Mouse (Mus musculus): ENCODE measurements at regions not wholly inside any gene's neighbourhood (a gene's known extent, or its start where the extent isn't known, plus 50 kb on each side); places are given as distances from the start of the nearest gene placed in this dataset.

GRCm38 (mm10) chr13:111997980-111998945 is 189.5 kb upstream of the Map3k1 start:
- no peak for TF ChIP-seq CTCF (IDR thresholded peaks at IDR 0.05; ENCODE audit: low read depth, low read length)
- no peak for TF ChIP-seq POLR2A (IDR thresholded peaks at IDR 0.05; ENCODE audit: borderline replicate concordance, low read depth, low read length)
